Mouse (Mus musculus): Measurements from ENCODE around the gene Gzmd.

GRCm38 (mm10) chr14:56168009-56168408 lies 35.6 kb upstream of the Gzmd start:
- no peak for TF ChIP-seq POLR2A (IDR thresholded peaks at IDR 0.05; ENCODE audit: insufficient read depth, low read depth, low read length)
- TF ChIP-seq CTCF (IDR thresholded peaks at IDR 0.05), result no peak

All from heart, adult 2 months (tissue).